Mouse (Mus musculus) C2C12 (cell line): ENCODE measurements around the gene Teddm2.

ENCODE experiments used
- CEBPB ChIP-seq: IDR thresholded peaks from one replicate; pipeline ENCODE4 v1.6.1; 2011; ENCODE audit warnings: low read depth, mild to moderate bottlenecking, control low read depth, moderate library complexity
- CTCF ChIP-seq: IDR thresholded peaks from one replicate; pipeline ENCODE4 v1.5.1; 2011; ENCODE audit not compliant: control insufficient read depth, insufficient read depth, insufficient read length
- FOSL1 ChIP-seq: IDR thresholded peaks from one replicate; pipeline ENCODE4 v1.8.0; 2011; ENCODE audit warnings: mild to moderate bottlenecking, low read length; ENCODE audit not compliant: poor library complexity, insufficient read depth, severe bottlenecking
- MAX ChIP-seq: IDR thresholded peaks from one replicate; pipeline ENCODE4 v1.6.1; 2011; ENCODE audit warnings: mild to moderate bottlenecking, control low read depth
- MYOD1 ChIP-seq: IDR thresholded peaks from one replicate; pipeline ENCODE4 v1.6.1; 2011; ENCODE audit warnings: low read depth; ENCODE audit not compliant: control insufficient read depth, insufficient read length
- MYOG ChIP-seq: IDR thresholded peaks from one replicate; pipeline ENCODE4 v1.6.1; 2011; ENCODE audit not compliant: control insufficient read depth, insufficient read length; ENCODE audit errors: extremely low read depth
- USF1 ChIP-seq: IDR thresholded peaks from one replicate; pipeline ENCODE4 v1.6.1; 2011; ENCODE audit warnings: low read depth, mild to moderate bottlenecking, control low read depth, moderate library complexity

DNA sequence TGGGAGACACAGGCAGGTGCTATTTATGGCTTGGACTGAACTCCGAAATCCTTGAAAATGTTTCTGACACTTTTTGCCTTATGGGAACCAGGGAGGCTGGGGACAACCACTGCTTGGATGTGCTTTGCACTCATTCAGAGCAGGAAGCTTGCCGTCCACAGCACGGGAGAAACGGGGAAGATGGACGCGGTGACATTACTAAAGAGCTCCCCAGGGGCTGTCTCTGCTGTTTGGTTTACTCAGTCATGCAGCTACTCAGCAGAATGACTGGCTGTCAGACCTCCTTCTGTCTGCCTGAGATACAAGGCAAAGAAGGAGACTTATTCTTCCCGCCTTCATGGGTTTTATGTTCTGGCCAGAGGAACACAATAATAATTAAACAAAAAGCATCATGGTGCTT lies 46.9 kb upstream of the Teddm2 start:
- TF ChIP-seq MYOD1 (no peak), CTCF (no peak), USF1 (no peak), MYOG (no peak), CEBPB (no peak), MAX (no peak), FOSL1 (no peak)
